In the genomic region with DNA sequence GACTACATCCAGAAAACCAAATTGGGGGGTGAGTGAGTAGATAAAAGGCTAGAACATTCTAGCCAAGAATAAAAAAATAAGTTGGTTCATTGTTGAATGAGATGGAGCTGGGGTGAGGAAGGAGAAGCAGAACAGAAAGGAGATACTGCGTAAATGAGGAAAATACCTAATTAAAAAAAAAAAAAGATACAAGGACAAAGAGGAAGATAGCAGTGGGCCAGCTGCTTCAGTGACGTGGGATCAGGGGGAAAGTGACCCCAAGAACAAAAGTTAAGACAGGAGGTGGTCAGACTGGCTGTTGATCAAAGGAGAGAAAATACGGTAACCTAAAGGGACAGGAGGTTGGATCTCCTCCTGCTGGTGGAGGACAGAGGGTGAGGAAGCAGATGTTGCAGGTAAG, we compare ENCODE assay signal across 7 mouse cellular contexts. TPM values are rescaled to one million over a fixed set of nuclear protein-coding genes. Genes with fewer than 3 reads are reported as not detected.
DNase-seq lines count a peak whose midpoint lies in the region; ATAC-seq and TF ChIP-seq lines count a peak whose summit lies in the region.

Gene Serpinb9 (plus strand): TSS at position 301 of the 400 bp plus-strand sequence.

- no peak for ATAC-seq in megakaryocyte, adult 5-6 weeks (ENCODE audit: poor library complexity, severe bottlenecking)
- no peak for ATAC-seq in embryonic facial prominence, embryonic 12.5 days (ENCODE audit: insufficient number of reproducible peaks, insufficient read depth, low FRiP score, low TSS enrichment)
- ATAC-seq in intestine, postnatal 0 days: no peak
- ATAC-seq in megakaryocyte-erythroid progenitor cell, adult 5-6 weeks (replicated peaks; ENCODE audit: low FRiP score, low TSS enrichment, poor library complexity, severe bottlenecking): no peak

- H3K9me3 ChIP-seq in megakaryocyte, embryonic 14.5 days: no peaks in the 10 kb centered on the region
- H3K9me3 ChIP-seq in embryonic facial prominence, embryonic 12.5 days: no peaks in the 10 kb centered on the region
- H3K9me3 ChIP-seq in intestine, postnatal 0 days (ENCODE audit: control insufficient read depth): no peaks in the 10 kb centered on the region

- H3K27ac ChIP-seq in embryonic facial prominence, embryonic 12.5 days: 0 out of 2 replicates have a peak within 1 kb of the TSS, but pooled peaks have one; percentile 7
- H3K27ac ChIP-seq in intestine, postnatal 0 days (ENCODE audit: low read depth, low read length): peak within 1 kb of the TSS; percentile 81

- H3K9ac ChIP-seq in embryonic facial prominence, embryonic 12.5 days: no peak within 1 kb of the TSS
- peak within 1 kb of the TSS; percentile 55; the same call in 1 of the 2 replicates for H3K9ac ChIP-seq in intestine, postnatal 0 days (ENCODE audit: low read depth, low read length)

- H3K4me2 ChIP-seq in embryonic facial prominence, embryonic 12.5 days (replicated peaks): peak within 1 kb of the TSS; percentile 48
- H3K4me2 ChIP-seq in intestine, postnatal 0 days (replicated peaks; ENCODE audit: low read depth): peak within 1 kb of the TSS; percentile 70

- H3K27me3 ChIP-seq in megakaryocyte, embryonic 14.5 days (replicated peaks): no peaks in the 10 kb centered on the region
- no peaks in the 10 kb centered on the region for H3K27me3 ChIP-seq in embryonic facial prominence, embryonic 12.5 days
- no peaks in the 10 kb centered on the region for H3K27me3 ChIP-seq in intestine, postnatal 0 days (replicated peaks; ENCODE audit: control insufficient read depth, insufficient read depth, low read length)
- no peaks in the 10 kb centered on the region for H3K27me3 ChIP-seq in splenic B cell, adult 2 months (ENCODE audit: control insufficient read depth, insufficient read depth, low read length, poor library complexity, severe bottlenecking)

- TF ChIP-seq CTCF in intestine, postnatal 0 days (IDR thresholded peaks at IDR 0.05; ENCODE audit: low read depth): no peak

- peaks cover 13% of the 10 kb centered on the region for H3K36me3 ChIP-seq in megakaryocyte, embryonic 14.5 days (replicated peaks; ENCODE audit: low read length)
- H3K36me3 ChIP-seq in embryonic facial prominence, embryonic 12.5 days: no peaks in the 10 kb centered on the region
- no peaks in the 10 kb centered on the region for H3K36me3 ChIP-seq in intestine, postnatal 0 days (ENCODE audit: control insufficient read depth, insufficient read depth)
- H3K36me3 ChIP-seq in splenic B cell, adult 2 months (ENCODE audit: control insufficient read depth, insufficient read depth, low read length, poor library complexity, severe bottlenecking): no peaks in the 10 kb centered on the region

- H3K4me1 ChIP-seq in megakaryocyte, embryonic 14.5 days: peaks cover 55% of the 10 kb centered on the region
- peaks cover 8% of the 10 kb centered on the region; the same call in 1 of the 2 replicates for H3K4me1 ChIP-seq in embryonic facial prominence, embryonic 12.5 days
- no peaks in the 10 kb centered on the region; the same call in 1 of the 2 replicates for H3K4me1 ChIP-seq in intestine, postnatal 0 days (replicated peaks; ENCODE audit: control insufficient read depth, insufficient read depth, low read length)

- DNase-seq in splenic B cell, adult 2 months (ENCODE audit: low read depth, low spot score): peak; percentile 8
- DNase-seq in embryo, embryonic 10 days (ENCODE audit: low spot score): no peak

- 77% methylated on average over 3 of the region's 3 CpGs for WGBS in embryonic facial prominence, embryonic 12.5 days
- 85% methylated on average over 3 of the region's 3 CpGs for WGBS in intestine, postnatal 0 days

- H3K4me3 ChIP-seq in megakaryocyte, embryonic 14.5 days (replicated peaks): peak within 1 kb of the TSS; percentile 91
- peak within 1 kb of the TSS; percentile 33; the same call in 1 of the 2 replicates for H3K4me3 ChIP-seq in embryonic facial prominence, embryonic 12.5 days
- H3K4me3 ChIP-seq in intestine, postnatal 0 days (ENCODE audit: low read depth, low read length): peak within 1 kb of the TSS; percentile 44

RNA-seq across cellular contexts. Expression of gene Serpinb9, which starts in this region (rescaled TPM):
- polyA plus RNA-seq in megakaryocyte, embryonic 14.5 days (2012; ENCODE audit: insufficient read depth, low replicate concordance): 0.55 TPM in 1 of 2 replicates, not detected in the other
- 2.7 and 4.2 TPM in 2 replicates for total RNA-seq in megakaryocyte, adult 5-6 weeks (2015)
- total RNA-seq in megakaryocyte, adult 5-6 weeks (2017): 1.9 TPM in 2 replicates
- polyA plus RNA-seq in embryonic facial prominence, embryonic 12.5 days (2016; fragmentation: Nextera tagmentation; extraction: Ambion mirVana): 2.2 and 2.6 TPM in 2 replicates
- 9.5 and 10.0 TPM in 2 replicates for polyA plus RNA-seq in intestine, postnatal 0 days (2015; fragmentation: Nextera tagmentation; extraction: Ambion mirVana)
- total RNA-seq in megakaryocyte-erythroid progenitor cell, adult 5-6 weeks (2014; fragmentation: Nextera tagmentation): 6.1 and 7.9 TPM in 2 replicates
- 5.8 and 12.1 TPM in 2 replicates for total RNA-seq in megakaryocyte-erythroid progenitor cell, adult 5-6 weeks (2017)

Comparison
In these comparisons a context has a peak if more than half of its experiments do, and no peak if none do; other contexts are left out.
1. H3K4me3 ChIP-seq: peak in every context shown above with its lines; median percentile 91 in megakaryocyte, embryonic 14.5 days; 44 in intestine, postnatal 0 days; 33 in embryonic facial prominence, embryonic 12.5 days.